Mouse (Mus musculus): ENCODE data around the gene Arhgef17.

DNA sequence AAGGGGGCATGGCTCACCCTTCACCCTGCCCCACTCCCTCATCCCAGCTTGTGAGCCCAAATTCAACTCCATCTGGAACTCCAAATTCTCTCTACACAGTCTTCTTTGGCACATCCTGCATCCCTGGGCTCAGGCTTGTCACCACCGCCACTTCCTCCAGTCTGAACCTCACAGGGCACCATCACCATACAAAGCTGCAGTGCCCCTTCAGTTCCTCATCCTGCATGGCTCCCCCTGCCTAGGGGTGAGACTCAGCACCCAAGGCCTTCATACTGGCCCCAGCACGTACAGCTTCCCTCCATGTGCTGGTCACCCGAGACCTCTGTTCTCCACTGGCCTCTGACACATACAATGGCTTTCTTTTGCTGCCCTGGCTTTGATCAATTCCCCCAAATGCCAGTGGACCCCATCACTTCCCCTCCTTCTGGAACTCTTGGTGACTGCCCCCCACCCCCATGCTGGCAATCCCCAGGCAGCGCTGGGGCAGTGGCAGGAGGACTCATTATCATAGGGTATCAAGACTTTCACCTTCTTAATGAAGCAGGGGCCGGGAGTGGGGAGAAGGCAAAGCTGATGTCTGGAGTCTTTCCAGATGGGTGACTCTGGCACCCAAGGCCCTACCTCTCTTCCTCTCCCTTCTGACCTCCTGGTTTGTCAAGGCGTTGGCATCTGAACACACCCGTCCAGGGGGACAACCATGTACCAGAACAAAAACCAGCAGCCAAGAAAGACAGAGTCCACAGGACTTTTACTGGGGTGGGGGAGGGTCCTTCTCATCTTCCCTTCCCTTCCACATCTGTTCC, 12.7 kb downstream of the Arhgef17 start:
- TF ChIP-seq CTCF (IDR thresholded peaks at IDR 0.05; ENCODE audit: low read depth) (no peak), EP300 (optimal IDR thresholded peaks at IDR 0.05) (no peak)
